Mouse (Mus musculus) forebrain, embryonic 11.5 days (tissue): ENCODE results near the gene Muc5ac. TPM values are rescaled to one million over a fixed set of nuclear protein-coding genes. Genes with fewer than 3 reads are reported as not detected.
"Not testable (repeated sequence)": the region's sequence is repeated elsewhere in the genome, so short reads cannot be mapped to it uniquely, and the experiment has no call there.

Experiments
- ATAC-seq: fragments of 200-750 bp; cut with Nextera tagmentation; replicated peaks from 2 replicates; pipeline ENCODE4 v1.8.0; 2017; ENCODE audit warnings: moderate TSS enrichment; ENCODE audit not compliant: low FRiP score
- DNase-seq: peaks from one replicate; pipeline ENCODE4 v3.0.0-alpha.2; 2017; ENCODE audit warnings: low spot score
- H3K27ac ChIP-seq: fragments of 300-500 bp; sonication (generic); 2 replicates; pipeline ENCODE4 v1.5.1; 2014; ENCODE audit warnings: low read depth, low read length
- H3K27me3 ChIP-seq: fragments of 300-500 bp; sonication (generic); 2 replicates; pipeline ENCODE4 v1.6.1; 2014; ENCODE audit warnings: mild to moderate bottlenecking, low read length, mixed read lengths; ENCODE audit not compliant: control insufficient read depth, insufficient read depth
- H3K36me3 ChIP-seq: fragments of 300-500 bp; sonication (generic); 2 replicates; pipeline ENCODE4 v1.6.1; 2014; ENCODE audit warnings: mild to moderate bottlenecking, low read length, moderate library complexity, mixed read lengths; ENCODE audit not compliant: control insufficient read depth, insufficient read depth
- H3K4me1 ChIP-seq: fragments of 300-500 bp; sonication (generic); replicated peaks from 2 replicates; pipeline ENCODE4 v1.6.1; 2014; ENCODE audit warnings: low read length, mixed read lengths; ENCODE audit not compliant: control insufficient read depth, insufficient read depth
- H3K4me2 ChIP-seq: fragments of 300-500 bp; sonication (generic); 2 replicates; pipeline ENCODE4 v1.6.1; 2014; ENCODE audit warnings: low read depth, mild to moderate bottlenecking, low read length, moderate library complexity, mixed read lengths; ENCODE audit not compliant: severe bottlenecking
- H3K4me3 ChIP-seq: fragments of 300-500 bp; sonication (generic); 2 replicates; pipeline ENCODE4 v1.5.1; 2014; ENCODE audit warnings: low read depth, low read length
- H3K9ac ChIP-seq: fragments of 300-500 bp; sonication (generic); 2 replicates; pipeline ENCODE4 v1.6.1; 2014; ENCODE audit warnings: low read length
- H3K9me3 ChIP-seq: fragments of 300-500 bp; sonication (generic); 2 replicates; pipeline ENCODE4 v1.6.1; 2016; ENCODE audit warnings: low read length, mixed read lengths; ENCODE audit not compliant: control insufficient read depth
- WGBS: fragments of 180-500 bp; shearing (Covaris S2); extraction: QIAGEN DNeasy Blood & Tissue Kit; methylation state at CpG from one replicate; pipeline ENCODE4 v1.1.7; 2014; 5-methylcytosine and 5-hydroxymethylcytosine counted together
- polyA plus RNA-seq: library from polyadenylated mRNA; unstranded; fragments of >200 nt; fragmentation: Nextera tagmentation; extraction: Ambion mirVana; gene quantifications from 2 replicates; pipeline ENCODE4 v1.2.1, GENCODE M21; 2014

Muc5ac gene
- polyA plus RNA-seq, 1 experiment from 2014 or later: not detected

DNA sequence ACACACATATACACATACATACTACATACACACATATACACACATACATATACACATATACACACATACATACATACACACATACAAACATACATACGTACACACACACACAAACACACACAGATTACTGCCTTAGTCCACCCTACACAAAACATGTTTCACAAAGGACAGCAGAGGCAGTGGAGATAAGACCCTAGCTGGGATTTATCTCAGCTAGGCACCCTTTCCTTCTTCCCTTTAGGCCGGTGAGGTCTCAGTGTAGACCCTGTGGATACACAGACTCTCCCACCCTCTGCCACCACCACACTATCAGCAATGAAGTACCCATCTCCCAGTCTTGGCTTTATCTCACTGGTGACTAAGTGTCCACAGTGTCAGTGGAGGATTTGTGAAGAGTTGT lies 13.9 kb upstream of the Muc5ac start:
- Histone ChIP-seq H3K4me2 (no peak overlapping the region), H3K27ac (no peak overlapping the region), H3K27me3 (no peaks in the 10 kb centered on the region), H3K9me3 (no peaks in the 10 kb centered on the region; the same call in 1 of the 2 replicates), H3K4me3 (no peak overlapping the region), H3K4me1 (0 out of 2 replicates have a peak, but pooled peaks cover 2% of the 10 kb centered on the region), H3K36me3 (no peaks in the 10 kb centered on the region), H3K9ac (no peak overlapping the region)
- DNase-seq (no peak), ATAC-seq (no peak)
- 92% methylated on average over 2 of the region's 2 CpGs for WGBS

GRCm38 (mm10) chr7:141776199-141776598 lies 12.6 kb upstream of the Muc5ac start:
- Histone ChIP-seq H3K9ac (no peak overlapping the region), H3K4me1 (0 out of 2 replicates have a peak, but pooled peaks cover 2% of the 10 kb centered on the region), H3K4me2 (no peak overlapping the region), H3K36me3 (no peaks in the 10 kb centered on the region), H3K27ac (no peak overlapping the region), H3K9me3 (no peaks in the 10 kb centered on the region; the same call in 1 of the 2 replicates), H3K27me3 (no peaks in the 10 kb centered on the region), H3K4me3 (no peak overlapping the region)
- 89% methylated on average over 5 of the region's 5 CpGs for WGBS
- DNase-seq (no peak), ATAC-seq (no peak)

GRCm38 (mm10) chr7:141794251-141794650 lies 5.5 kb downstream of the Muc5ac start:
- WGBS: 94% methylated on average over 1 of the region's 1 CpGs
- Histone ChIP-seq H3K4me2 (no peak overlapping the region), H3K36me3 (no peaks in the 10 kb centered on the region)

GRCm38 (mm10) chr7:141803206-141803605 lies 14.4 kb downstream of the Muc5ac start:
- no peak for DNase-seq
- no peak overlapping the region for H3K9ac ChIP-seq
- H3K27me3 ChIP-seq: no peaks in the 10 kb centered on the region
- H3K4me3 ChIP-seq: no peak overlapping the region
- no peaks in the 10 kb centered on the region for H3K36me3 ChIP-seq
- 87% methylated on average over 7 of the region's 7 CpGs for WGBS
- no peak overlapping the region for H3K27ac ChIP-seq
- no peak for ATAC-seq
- no peaks in the 10 kb centered on the region for H3K9me3 ChIP-seq
- no peak overlapping the region for H3K4me2 ChIP-seq
- no peaks in the 10 kb centered on the region for H3K4me1 ChIP-seq

More at GRCm38 (mm10) chr7:141794251-141794650, 5.5 kb downstream of the Muc5ac start:
- Histone ChIP-seq H3K27ac (no peak overlapping the region), H3K9ac (no peak overlapping the region), H3K27me3 (no peaks in the 10 kb centered on the region), H3K4me3 (no peak overlapping the region), H3K9me3 (no peaks in the 10 kb centered on the region; the same call in 1 of the 2 replicates), H3K4me1 (no peaks in the 10 kb centered on the region)
- ATAC-seq (no peak), DNase-seq (no peak)

- ATAC-seq (no peak), DNase-seq (no peak)
- H3K9ac ChIP-seq: no peak overlapping the region
- WGBS: 91% methylated on average over 7 of the region's 7 CpGs
- H3K27ac ChIP-seq: no peak overlapping the region
- no peak overlapping the region for H3K4me3 ChIP-seq
- H3K9me3 ChIP-seq: no peaks in the 10 kb centered on the region
- no peaks in the 10 kb centered on the region for H3K4me1 ChIP-seq
- H3K27me3 ChIP-seq: no peaks in the 10 kb centered on the region
- no peaks in the 10 kb centered on the region for H3K36me3 ChIP-seq
- no peak overlapping the region for H3K4me2 ChIP-seq
These were observed 16.6 kb downstream of the Muc5ac start for GRCm38 (mm10) chr7:141805384-141805783.

GRCm38 (mm10) chr7:141807823-141808222 lies 19.1 kb downstream of the Muc5ac start:
- H3K9me3 ChIP-seq, ATAC-seq, H3K4me1 ChIP-seq, H3K27ac ChIP-seq, H3K9ac ChIP-seq, H3K27me3 ChIP-seq, DNase-seq, H3K36me3 ChIP-seq, H3K4me3 ChIP-seq, H3K4me2 ChIP-seq: not testable (repeated sequence)
- no CpG with 5 or more reads among the region's 4 CpGs for WGBS

DNA sequence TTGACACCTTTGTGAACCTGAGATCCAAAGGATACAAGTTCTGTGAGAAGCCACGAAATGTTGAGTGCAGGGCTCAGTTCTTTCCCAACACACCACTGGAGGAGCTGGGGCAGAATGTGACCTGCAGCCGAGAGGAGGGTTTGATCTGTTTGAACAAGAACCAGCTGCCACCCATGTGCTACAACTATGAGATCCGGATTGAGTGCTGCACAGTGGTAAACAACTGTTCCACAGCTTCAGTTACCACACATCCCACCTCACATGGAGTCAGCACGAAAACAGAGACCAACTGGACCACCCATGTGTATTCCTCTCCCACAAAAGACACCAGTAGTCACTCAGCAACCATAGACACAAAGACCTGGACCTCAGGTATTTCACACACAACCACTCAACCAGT lies 21.2 kb downstream of the Muc5ac start:
- not testable (repeated sequence) for H3K27ac ChIP-seq, H3K4me3 ChIP-seq, DNase-seq, ATAC-seq, H3K36me3 ChIP-seq, H3K4me1 ChIP-seq, H3K27me3 ChIP-seq, H3K4me2 ChIP-seq, H3K9ac ChIP-seq, H3K9me3 ChIP-seq
- WGBS: no CpG with 5 or more reads among the region's 4 CpGs

- 85% methylated on average over 4 of the region's 4 CpGs for WGBS
- Histone ChIP-seq H3K9me3 (no peaks in the 10 kb centered on the region), H3K4me3 (no peak overlapping the region), H3K9ac (no peak overlapping the region), H3K36me3 (no peaks in the 10 kb centered on the region), H3K4me2 (no peak overlapping the region), H3K27me3 (no peaks in the 10 kb centered on the region), H3K27ac (no peak overlapping the region), H3K4me1 (0 out of 2 replicates have a peak, but pooled peaks cover 2% of the 10 kb centered on the region)
- DNase-seq: no peak
- ATAC-seq: no peak
These were observed 24.5 kb downstream of the Muc5ac start for GRCm38 (mm10) chr7:141813321-141813720.

DNA sequence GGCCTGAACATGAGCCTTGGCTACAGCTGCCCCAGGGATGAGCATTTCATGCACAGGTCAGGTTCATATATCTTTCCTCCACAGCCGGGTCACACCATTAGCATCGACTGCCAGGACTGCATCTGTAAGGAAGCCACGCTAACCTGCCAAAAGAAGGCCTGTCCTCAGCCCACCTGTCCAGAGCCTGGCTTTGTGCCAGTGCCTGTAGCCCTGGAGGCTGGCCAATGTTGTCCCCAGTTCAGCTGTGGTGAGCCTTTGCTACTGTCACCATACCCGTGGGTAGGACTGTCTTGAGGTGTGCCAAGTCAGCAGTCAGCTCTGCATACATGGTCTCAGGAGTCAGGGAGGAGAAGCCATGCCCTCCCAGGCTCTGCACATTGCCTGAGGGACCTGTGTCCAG lies 26.6 kb downstream of the Muc5ac start:
- H3K9me3 ChIP-seq: no peaks in the 10 kb centered on the region
- H3K9ac ChIP-seq: no peak overlapping the region
- ATAC-seq (no peak), DNase-seq (no peak)
- H3K36me3 ChIP-seq: no peaks in the 10 kb centered on the region
- WGBS: 82% methylated on average over 4 of the region's 4 CpGs
- no peak overlapping the region for H3K27ac ChIP-seq
- H3K4me3 ChIP-seq: no peak overlapping the region
- H3K4me2 ChIP-seq: no peak overlapping the region
- no peaks in the 10 kb centered on the region for H3K27me3 ChIP-seq
- H3K4me1 ChIP-seq: 0 out of 2 replicates have a peak, but pooled peaks cover 2% of the 10 kb centered on the region
